In genomic region chr2:5614896-5615295, GRCm38 (mm10) we compare ENCODE assay signal across 8 mouse cellular contexts.
DNase-seq lines count a peak whose midpoint lies in the region; ATAC-seq and TF ChIP-seq lines count a peak whose summit lies in the region.

No protein-coding gene starts in this region.

- TF ChIP-seq POLR2A in heart, adult 2 months (IDR thresholded peaks at IDR 0.05; ENCODE audit: insufficient read depth, low read depth, low read length): no peak

- H3K4me1 ChIP-seq in hindbrain, embryonic 16.5 days (ENCODE audit: control insufficient read depth, insufficient read depth, low read depth, low read length): peaks cover 15% of the 10 kb centered on the region
- peaks cover 27% of the 10 kb centered on the region for H3K4me1 ChIP-seq in hindbrain, embryonic 13.5 days (replicated peaks)
- peaks cover 8% of the 10 kb centered on the region for H3K4me1 ChIP-seq in heart, adult 2 months (ENCODE audit: control insufficient read depth, insufficient read depth, low read length)

- H3K27me3 ChIP-seq in hindbrain, embryonic 16.5 days (replicated peaks; ENCODE audit: control insufficient read depth, insufficient read depth, low read length): no peaks in the 10 kb centered on the region
- no peaks in the 10 kb centered on the region for H3K27me3 ChIP-seq in hindbrain, embryonic 13.5 days
- no peaks in the 10 kb centered on the region for H3K27me3 ChIP-seq in heart, adult 2 months (ENCODE audit: control insufficient read depth, insufficient read depth, low read length)

- WGBS in hindbrain, embryonic 16.5 days: 87% methylated on average over 3 of the region's 3 CpGs
- 86% methylated on average over 3 of the region's 3 CpGs for WGBS in hindbrain, embryonic 13.5 days
- 52% methylated on average over 3 of the region's 3 CpGs for WGBS in heart, adult 2 months

- TF ChIP-seq CTCF in heart, adult 2 months (IDR thresholded peaks at IDR 0.05): no peak

- no peak overlapping the region for H3K9ac ChIP-seq in hindbrain, embryonic 16.5 days (ENCODE audit: low read depth, low read length)
- H3K9ac ChIP-seq in hindbrain, embryonic 13.5 days: no peak overlapping the region
- H3K9ac ChIP-seq in heart, adult 2 months (ENCODE audit: low read depth, low read length): no peak overlapping the region

- H3K79me2 ChIP-seq in heart, adult 2 months (replicated peaks; ENCODE audit: control insufficient read depth, insufficient read depth, low read length): no peaks in the 10 kb centered on the region

- no peak overlapping the region for H3K4me2 ChIP-seq in hindbrain, embryonic 16.5 days (ENCODE audit: low read length)
- H3K4me2 ChIP-seq in hindbrain, embryonic 13.5 days: no peak overlapping the region

- no peak for TF ChIP-seq EP300 in heart, adult 2 months (IDR thresholded peaks at IDR 0.05; ENCODE audit: insufficient read depth, low read depth, low read length)

- no peaks in the 10 kb centered on the region for H3K9me3 ChIP-seq in hindbrain, embryonic 16.5 days (ENCODE audit: control insufficient read depth, low read length)
- no peaks in the 10 kb centered on the region for H3K9me3 ChIP-seq in hindbrain, embryonic 13.5 days

- DNase-seq in A20 (ENCODE audit: low read depth, low spot score): peak; percentile 67
- peak; percentile 69 for DNase-seq in adrenal gland, adult 2 months
- peak; percentile 45 to 61 for DNase-seq in heart, adult 2 months
- DNase-seq in left cerebral cortex, postnatal 25 days (ENCODE audit: low spot score in 2 of 2): peak; percentile 59 to 88
- peak; percentile 67 for DNase-seq in right cerebral cortex, postnatal 10 days (ENCODE audit: low spot score in 2 of 2)

- 0 out of 2 replicates have a peak, but pooled peaks have one; percentile 24 for ATAC-seq in hindbrain, embryonic 16.5 days
- no peak for ATAC-seq in hindbrain, embryonic 13.5 days (ENCODE audit: low FRiP score)
- ATAC-seq in monocyte, adult 5-6 weeks (replicated peaks; ENCODE audit: insufficient number of reproducible peaks, low FRiP score, low TSS enrichment, poor library complexity, severe bottlenecking): no peak

- intact Hi-C loops in heart, adult 2 months (cut with DNase I): loop anchor here (5.0 kb wide), 1 partner anchor 98 kb away; no protein-coding TSS in a partner anchor
- intact Hi-C loops in left cerebral cortex, postnatal 25 days (cut with DNase I): loop anchor here (2.0 kb wide), 1 partner anchor 22 kb away; no protein-coding TSS in a partner anchor

- no peaks in the 10 kb centered on the region for H3K36me3 ChIP-seq in hindbrain, embryonic 16.5 days (ENCODE audit: control insufficient read depth, insufficient read depth, low read length)
- no peaks in the 10 kb centered on the region for H3K36me3 ChIP-seq in hindbrain, embryonic 13.5 days
- H3K36me3 ChIP-seq in heart, adult 2 months (ENCODE audit: control insufficient read depth, insufficient read depth, low read length): no peaks in the 10 kb centered on the region

- H3K27ac ChIP-seq in hindbrain, embryonic 16.5 days (ENCODE audit: low read depth, low read length): no peak overlapping the region
- no peak overlapping the region for H3K27ac ChIP-seq in hindbrain, embryonic 13.5 days
- H3K27ac ChIP-seq in heart, adult 2 months: no peak overlapping the region

- H3K4me3 ChIP-seq in hindbrain, embryonic 16.5 days (ENCODE audit: low read length): no peak overlapping the region
- no peak overlapping the region for H3K4me3 ChIP-seq in hindbrain, embryonic 13.5 days
- H3K4me3 ChIP-seq in heart, adult 2 months: no peak overlapping the region
